Mouse (Mus musculus) thymus, postnatal 0 days (tissue): ENCODE results near the gene Troap. TPM values are rescaled to one million over a fixed set of nuclear protein-coding genes. Genes with fewer than 3 reads are reported as not detected.
"Not testable (repeated sequence)": the region's sequence is repeated elsewhere in the genome, so short reads cannot be mapped to it uniquely, and the experiment has no call there.

Source experiments
- DNase-seq: peaks from one replicate; pipeline ENCODE4 v3.0.0-alpha.2; 2015; ENCODE audit warnings: low spot score
- polyA plus RNA-seq: library from polyadenylated mRNA; unstranded; fragments of >200 nt; fragmentation: Nextera tagmentation; extraction: Ambion mirVana; gene quantifications from 2 replicates; pipeline ENCODE4 v1.2.1, GENCODE M21; 2015

The Troap gene
- polyA plus RNA-seq, 1 experiment from 2014 or later, result 25.3 TPM

- DNase-seq, result no peak
These were observed 33.2 kb upstream of the Troap start for GRCm38 (mm10) chr15:99040920-99041856.

- DNase-seq, result no peak
These were observed 32.0 kb upstream of the Troap start for GRCm38 (mm10) chr15:99042334-99042733.

- no peak for DNase-seq
These were observed 29.5 kb upstream of the Troap start for GRCm38 (mm10) chr15:99044854-99045253.

- DNase-seq, result not testable (repeated sequence)
These were observed 28.6 kb upstream of the Troap start for GRCm38 (mm10) chr15:99045734-99046133.

- DNase-seq, result peak; percentile 80
These were observed 24.7 kb upstream of the Troap start for GRCm38 (mm10) chr15:99049473-99050253.

- DNase-seq, result no peak
These were observed 21.0 kb upstream of the Troap start for GRCm38 (mm10) chr15:99053373-99053772.

GRCm38 (mm10) chr15:99055040-99055439, 19.3 kb upstream of the Troap start, which contains the start of gene Prph:
Gene Prph (plus strand): TSS chr15:99055174.
- DNase-seq, result no peak

GRCm38 (mm10) chr15:99055511-99055961, 18.8 kb upstream of the Troap start:
- DNase-seq, result no peak

GRCm38 (mm10) chr15:99056332-99056731, 18.0 kb upstream of the Troap start:
- DNase-seq, result peak; percentile 73

GRCm38 (mm10) chr15:99065557-99066165, 8.7 kb upstream of the Troap start:
- DNase-seq, result peak; percentile 25

- DNase-seq, result no peak
These were observed 2.4 kb upstream of the Troap start for GRCm38 (mm10) chr15:99071988-99072387.

- peak; percentile 95 for DNase-seq
These were observed 392 bp downstream of the Troap start for GRCm38 (mm10) chr15:99074600-99075333.

- not testable (repeated sequence) for DNase-seq
These were observed 1.6 kb downstream of the Troap start for GRCm38 (mm10) chr15:99076011-99076410.

GRCm38 (mm10) chr15:99078181-99078910, 4.0 kb downstream of the Troap start:
- DNase-seq, result no peak

- no peak for DNase-seq
These were observed 5.4 kb downstream of the Troap start for GRCm38 (mm10) chr15:99079804-99080203.

- no peak for DNase-seq
These were observed 7.9 kb downstream of the Troap start for GRCm38 (mm10) chr15:99082322-99082721.

- no peak for DNase-seq
These were observed 8.5 kb downstream of the Troap start for GRCm38 (mm10) chr15:99082840-99083239.

GRCm38 (mm10) chr15:99083258-99083657, 8.9 kb downstream of the Troap start:
- peak; percentile 35 for DNase-seq

GRCm38 (mm10) chr15:99083867-99084557, 9.6 kb downstream of the Troap start:
- DNase-seq, result no peak
